Mouse (Mus musculus): ENCODE measurements around the gene Cabcoco1.

GRCm38 (mm10) chr10:68446797-68447125 lies 94.9 kb downstream of the Cabcoco1 start:
- TF ChIP-seq CTCF (IDR thresholded peaks at IDR 0.05; ENCODE audit: control insufficient read depth, insufficient read depth, insufficient replicate concordance, low read depth, low read length) (no peak), POLR2A (IDR thresholded peaks at IDR 0.05; ENCODE audit: control insufficient read depth, low read depth, low read length) (no peak)
